Mouse (Mus musculus) gonadal fat pad, adult 2 months (tissue): ENCODE data around the gene Ube4b. TPM values are rescaled to one million over a fixed set of nuclear protein-coding genes. Genes with fewer than 3 reads are reported as not detected.

Experiments used
- DNase-seq: peaks from one replicate; pipeline ENCODE4 v3.0.0-alpha.2; 2012; ENCODE audit warnings: low read depth
- polyA plus RNA-seq: library from polyadenylated mRNA; depleted of rRNA; stranded (reverse); fragments of >200 nt; gene quantifications from 2 replicates; pipeline ENCODE4 v1.2.3, GENCODE M21; 2012

The Ube4b gene
- polyA plus RNA-seq, 1 experiment, result 46.6 TPM

- DNase-seq, result no peak
These were observed 88.4 kb downstream of the Ube4b start for GRCm38 (mm10) chr4:149338137-149338536.

DNA sequence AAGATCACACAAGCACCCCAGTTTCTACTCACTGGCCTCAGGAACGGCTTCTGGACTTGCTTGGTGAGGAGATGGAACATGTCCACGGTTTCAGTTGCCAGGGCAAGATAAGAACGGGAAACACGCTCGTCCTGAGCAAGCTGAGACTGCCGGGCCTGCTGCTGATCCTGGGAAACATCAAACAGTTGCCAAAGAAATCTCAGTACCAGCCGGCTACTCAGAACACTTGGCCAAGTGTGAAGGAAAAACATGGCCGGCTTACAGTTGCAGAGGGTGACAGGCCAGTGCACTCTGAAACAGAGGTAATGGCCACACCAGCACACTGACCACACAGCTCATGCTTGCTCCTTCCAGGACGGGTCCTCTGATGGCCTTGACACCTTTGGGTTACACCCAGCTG, 89.2 kb downstream of the Ube4b start:
- DNase-seq, result no peak

DNA sequence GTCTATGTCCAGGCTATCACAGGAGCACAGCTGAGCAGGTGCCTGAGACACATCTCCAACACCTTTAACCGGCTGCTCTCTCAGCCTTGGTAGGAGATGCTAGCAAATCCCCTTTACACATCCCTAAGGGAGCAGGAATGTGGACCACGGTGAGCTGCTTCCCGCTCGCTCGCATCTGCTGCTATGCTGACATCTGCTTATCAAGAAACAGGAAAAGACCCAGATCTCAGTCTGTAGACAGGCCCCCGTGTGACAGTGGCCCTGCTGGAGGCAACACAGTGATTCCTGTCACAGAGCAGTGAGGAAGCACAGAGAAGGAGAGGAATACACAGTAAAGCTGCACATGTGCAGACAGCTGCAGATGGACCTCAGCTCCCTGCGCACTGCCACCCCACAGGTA, 90.2 kb downstream of the Ube4b start:
- no peak for DNase-seq

GRCm38 (mm10) chr4:149334881-149335280, 91.7 kb downstream of the Ube4b start:
- DNase-seq, result no peak

DNA sequence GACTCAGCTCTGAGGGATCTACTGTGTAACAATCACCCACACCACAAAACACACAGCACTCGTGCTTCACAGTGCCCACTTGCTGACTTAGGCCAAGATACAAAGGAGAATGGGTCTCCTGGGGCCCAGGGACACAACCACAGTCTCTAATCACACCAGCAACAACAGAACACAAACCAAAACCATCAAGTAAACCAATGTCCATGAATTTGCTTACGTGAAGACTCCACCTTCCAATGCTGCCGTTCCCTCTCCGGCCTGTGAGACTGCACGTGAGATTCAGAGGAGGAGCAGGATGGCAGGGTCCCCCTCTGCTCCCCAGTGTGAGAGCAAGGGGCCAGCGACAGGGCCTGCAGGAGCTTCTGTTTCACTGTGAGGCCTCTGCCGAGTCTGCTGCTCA, 93.8 kb downstream of the Ube4b start:
- DNase-seq, result no peak

DNA sequence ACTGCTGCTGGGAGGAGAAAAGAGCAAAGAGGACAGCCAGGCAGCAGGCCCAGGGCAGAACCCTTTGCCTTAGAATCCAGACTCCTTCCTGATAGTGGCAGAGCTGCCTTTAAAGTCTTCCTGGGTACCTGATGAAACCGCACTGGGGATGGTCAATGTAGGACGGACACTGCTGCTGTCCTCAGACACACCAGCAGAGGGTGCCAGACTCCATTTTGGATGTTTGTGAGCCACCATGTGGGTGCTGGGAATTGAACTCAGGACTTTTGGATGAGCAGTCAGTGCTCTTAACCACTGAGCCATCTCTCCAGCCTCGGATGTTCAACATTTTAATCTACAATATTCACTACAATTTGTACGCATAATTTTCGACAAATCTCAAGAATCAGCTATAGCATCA, 96.1 kb downstream of the Ube4b start:
- no peak for DNase-seq

DNA sequence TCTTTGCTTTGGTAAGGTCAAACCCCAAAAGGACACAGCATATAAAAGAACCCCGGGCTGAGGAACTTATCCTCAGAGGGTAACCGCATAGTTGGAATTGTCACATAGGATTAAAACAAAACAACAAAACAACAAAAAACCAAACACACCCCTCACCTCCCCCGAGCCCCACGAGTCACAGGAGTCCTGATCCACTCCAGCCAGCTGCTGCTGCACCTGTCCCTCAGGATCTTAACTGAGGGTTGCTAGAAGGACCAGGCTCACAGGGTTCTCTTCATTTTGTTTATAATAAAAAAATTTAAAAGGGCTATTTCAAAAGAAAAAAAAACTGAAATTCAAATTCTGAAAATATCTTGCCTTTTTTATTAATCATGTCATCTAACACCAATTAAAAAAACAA, 97.8 kb downstream of the Ube4b start:
- no peak for DNase-seq

DNA sequence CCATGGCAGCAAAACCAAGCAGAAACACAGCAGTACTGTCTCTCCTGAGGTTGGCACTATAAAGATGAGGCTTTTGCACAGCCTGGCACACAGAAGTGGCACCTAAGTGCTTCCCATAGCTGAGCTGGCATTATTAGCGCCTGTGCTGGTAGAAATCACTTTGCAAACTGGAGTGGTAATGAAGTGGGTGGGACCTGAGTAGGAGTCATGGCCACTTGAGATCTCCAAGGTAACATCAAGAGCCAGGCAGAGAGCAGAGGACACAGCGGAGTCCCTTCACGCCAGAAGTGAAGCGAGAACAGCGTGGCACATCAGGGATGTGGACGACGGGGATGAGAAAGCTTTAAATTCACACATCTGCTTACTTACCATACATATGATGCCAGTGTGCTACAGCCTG, 99.3 kb downstream of the Ube4b start:
- no peak for DNase-seq

- no peak for DNase-seq
These were observed 101.0 kb downstream of the Ube4b start for GRCm38 (mm10) chr4:149325411-149326162.

- no peak for DNase-seq
These were observed 102.8 kb downstream of the Ube4b start for GRCm38 (mm10) chr4:149323730-149324129.

GRCm38 (mm10) chr4:149322718-149323117, 103.8 kb downstream of the Ube4b start:
- no peak for DNase-seq

DNA sequence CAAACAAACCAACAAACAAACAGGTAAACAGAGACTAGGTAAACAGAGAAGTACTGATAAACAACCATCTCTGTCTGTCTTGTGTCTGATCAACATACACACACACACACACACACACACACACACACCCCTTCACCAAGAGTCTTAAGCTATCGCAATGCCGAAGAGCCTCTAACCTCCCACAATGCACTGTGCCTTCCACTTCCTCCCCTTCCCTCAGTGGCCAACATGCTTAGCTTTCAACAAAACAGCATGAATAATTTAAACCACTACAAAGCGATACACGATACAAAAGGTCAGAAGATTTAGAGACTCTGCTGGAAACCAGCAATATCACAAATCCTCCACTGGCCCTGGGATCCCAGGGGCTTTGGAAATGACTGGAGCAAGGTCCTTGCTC, 104.3 kb downstream of the Ube4b start:
- DNase-seq, result no peak

DNA sequence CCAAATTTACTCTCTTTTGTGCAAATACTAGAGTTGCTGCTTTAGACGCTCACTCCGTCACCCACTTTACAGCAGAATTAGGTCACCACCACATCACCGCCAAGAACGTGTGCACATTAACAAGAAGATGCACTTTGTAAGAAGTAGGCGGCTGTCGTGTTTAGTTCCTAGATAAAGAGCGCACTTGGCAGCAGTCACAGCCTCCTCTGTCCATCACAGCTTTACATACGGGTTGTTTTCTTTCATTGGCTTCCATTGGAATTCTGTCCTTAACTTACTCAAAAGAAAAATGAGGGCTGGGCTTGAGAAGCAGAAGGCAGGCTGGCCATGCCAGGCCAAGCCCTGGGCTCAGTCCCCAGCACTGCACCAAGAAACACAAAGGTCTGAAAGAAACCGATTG, 107.5 kb downstream of the Ube4b start:
- no peak for DNase-seq

- DNase-seq, result no peak
These were observed 109.2 kb downstream of the Ube4b start for GRCm38 (mm10) chr4:149317387-149317786.

GRCm38 (mm10) chr4:149314275-149314837, 112.2 kb downstream of the Ube4b start:
- DNase-seq, result no peak

- no peak for DNase-seq
These were observed 112.8 kb downstream of the Ube4b start for GRCm38 (mm10) chr4:149313558-149314253.

- no peak for DNase-seq
These were observed 114.6 kb downstream of the Ube4b start for GRCm38 (mm10) chr4:149311996-149312395.

- no peak for DNase-seq
These were observed 118.1 kb downstream of the Ube4b start for GRCm38 (mm10) chr4:149308491-149308820.

DNA sequence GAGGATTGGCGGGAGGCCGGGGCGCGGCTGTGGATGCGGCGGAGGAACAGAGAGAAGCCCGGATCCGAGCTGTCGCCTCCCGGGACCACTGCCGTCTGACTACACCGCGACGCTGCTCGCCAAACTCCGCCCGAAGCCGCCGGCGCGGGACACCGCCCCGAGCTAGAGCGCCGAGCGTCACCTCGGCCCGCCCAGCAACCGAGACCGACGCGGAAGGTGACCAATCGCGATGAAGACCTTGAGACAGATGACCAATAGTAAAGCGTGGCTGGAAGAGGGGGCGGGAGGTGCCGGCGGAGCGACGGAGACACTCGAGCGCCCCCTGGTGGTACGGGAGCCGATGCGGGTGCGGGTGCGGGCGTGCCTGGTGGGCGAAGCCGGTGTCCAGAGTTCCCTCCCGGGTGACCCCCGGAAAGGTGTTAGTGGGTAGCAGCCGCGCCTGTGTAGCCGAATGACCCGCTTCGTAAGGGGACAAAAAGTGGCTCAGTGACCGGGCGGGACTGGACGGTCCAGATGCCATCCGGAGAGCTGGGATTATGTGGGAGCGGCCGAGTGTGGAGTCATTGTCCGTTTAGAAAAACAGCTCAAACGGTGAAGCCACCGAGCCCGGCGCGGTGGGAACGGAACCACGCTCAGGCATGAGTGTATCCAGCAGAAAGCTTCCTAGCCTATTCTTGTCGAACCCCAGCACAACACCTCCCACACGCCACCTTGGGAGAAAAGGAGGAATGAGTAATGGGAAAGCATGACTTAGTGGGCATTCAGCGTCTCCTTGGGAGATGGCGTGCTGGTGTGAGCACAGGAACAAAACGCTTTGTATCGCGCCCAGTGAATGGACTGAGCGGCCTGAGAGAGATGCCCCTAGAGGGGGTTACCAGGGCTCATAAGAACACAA, 118.7 kb downstream of the Ube4b start, which contains the start of gene Kif1b:
Kif1b (minus strand) TSS at position 98 of the 895 bp plus-strand sequence.
- no peak for DNase-seq

- DNase-seq, result no peak
These were observed 119.6 kb downstream of the Ube4b start for GRCm38 (mm10) chr4:149306712-149307595.
